Mouse (Mus musculus): ENCODE results near the gene Fignl2. TPM values are rescaled to one million over a fixed set of nuclear protein-coding genes. Genes with fewer than 3 reads are reported as not detected.

Gene Fignl2
- polyA plus RNA-seq (2012; ENCODE audit: low replicate concordance) = 0.31 and 0.45 TPM in 2 replicates

GRCm38 (mm10) chr15:101077813-101078730 lies at the start of gene Fignl2:
Fignl2 (minus strand) TSS chr15:101078567.

DNA sequence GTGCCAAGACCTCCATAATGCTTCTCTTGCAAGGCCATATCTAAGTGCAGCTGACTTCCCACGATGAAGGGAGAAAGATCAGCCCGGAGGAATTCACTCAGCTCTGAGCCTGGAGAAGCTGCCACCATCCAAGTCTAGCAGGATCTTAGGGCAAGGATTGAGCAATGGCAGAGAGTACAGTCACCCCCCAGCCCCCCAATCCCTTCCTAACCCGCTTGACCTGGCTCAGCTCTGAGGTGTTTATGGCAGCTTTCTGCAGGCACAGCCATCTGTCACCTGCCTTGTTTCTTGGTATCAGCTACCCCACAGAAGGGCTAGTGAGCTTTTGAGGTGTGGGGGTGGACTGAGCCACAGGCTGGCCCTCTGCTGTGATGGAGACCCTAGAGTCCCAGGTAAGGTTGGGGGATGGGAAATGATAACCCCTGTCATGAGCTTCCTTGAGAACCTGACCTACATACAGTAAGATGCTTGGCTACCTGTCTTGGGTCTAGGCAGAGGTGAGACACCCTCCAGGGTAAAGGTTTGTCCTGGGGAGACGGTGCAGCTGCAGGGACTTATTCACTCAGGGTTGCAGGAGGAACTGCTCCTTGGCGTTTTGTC lies 37.2 kb upstream of the Fignl2 start, which contains the start of gene Ankrd33:
Ankrd33 (plus strand) TSS at position 245 of the 600 bp plus-strand sequence.

GRCm38 (mm10) chr15:101047194-101047555 lies 31.2 kb downstream of the Fignl2 start, which contains the start of gene Gm47841:
Gm47841 (minus strand) TSS chr15:101047397.

Other genes starting within 250 kb of the Fignl2 start
- 0.19 TPM in 1 of 2 replicates, not detected in the other for gene Scn8a, start 208.7 kb downstream of the Fignl2 start, polyA plus RNA-seq (2012; ENCODE audit: low replicate concordance)
- gene Gm47841, start 31.2 kb downstream of the Fignl2 start, polyA plus RNA-seq (2012; ENCODE audit: low replicate concordance) = not detected in 2 replicates
- gene Ankrd33, start 37.2 kb upstream of the Fignl2 start, polyA plus RNA-seq (2012; ENCODE audit: low replicate concordance) = not detected in 2 replicates
- gene Acvrl1, start 50.0 kb upstream of the Fignl2 start, polyA plus RNA-seq (2012; ENCODE audit: low replicate concordance) = 2.6 and 4.8 TPM in 2 replicates
- gene Acvr1b, start 95.5 kb upstream of the Fignl2 start, polyA plus RNA-seq (2012; ENCODE audit: low replicate concordance) = 2.2 and 3.4 TPM in 2 replicates
- gene Grasp, start 145.6 kb upstream of the Fignl2 start, polyA plus RNA-seq (2012; ENCODE audit: low replicate concordance) = 1.2 and 3.3 TPM in 2 replicates
- 10.4 and 12.2 TPM in 2 replicates for gene Nr4a1, start 175.7 kb upstream of the Fignl2 start, polyA plus RNA-seq (2012; ENCODE audit: low replicate concordance)
- gene Atg101, start 205.7 kb upstream of the Fignl2 start, polyA plus RNA-seq (2012; ENCODE audit: low replicate concordance) = 29.8 and 32.9 TPM in 2 replicates
- gene 6030408B16Rik, start 214.6 kb upstream of the Fignl2 start, polyA plus RNA-seq (2012; ENCODE audit: low replicate concordance) = not detected in 2 replicates